Mouse (Mus musculus) midbrain, embryonic 16.5 days (tissue): Measurements from ENCODE around the gene Bcas1. TPM values are rescaled to one million over a fixed set of nuclear protein-coding genes. Genes with fewer than 3 reads are reported as not detected.

Experiments
- ATAC-seq: fragments of 200-750 bp; cut with Nextera tagmentation; 2 replicates; pipeline ENCODE4 v1.8.0; 2017; ENCODE audit warnings: moderate TSS enrichment
- H3K27ac ChIP-seq: fragments of 300-500 bp; sonication (generic); 2 replicates; pipeline ENCODE4 v1.5.1; 2014; ENCODE audit warnings: mild to moderate bottlenecking, low read length, mixed read lengths
- H3K27me3 ChIP-seq: fragments of 300-500 bp; sonication (generic); 2 replicates; pipeline ENCODE4 v1.6.1; 2014; ENCODE audit warnings: low read depth, low read length, mixed read lengths; ENCODE audit not compliant: control insufficient read depth, insufficient read depth
- H3K36me3 ChIP-seq: fragments of 300-500 bp; sonication (generic); 2 replicates; pipeline ENCODE4 v1.6.1; 2014; ENCODE audit warnings: mild to moderate bottlenecking, low read length, moderate library complexity, mixed read lengths; ENCODE audit not compliant: control insufficient read depth, insufficient read depth
- H3K4me1 ChIP-seq: fragments of 300-500 bp; sonication (generic); 2 replicates; pipeline ENCODE4 v1.6.1; 2014; ENCODE audit warnings: mild to moderate bottlenecking, low read length, mixed read lengths; ENCODE audit not compliant: control insufficient read depth, insufficient read depth
- H3K4me2 ChIP-seq: fragments of 300-500 bp; sonication (generic); 2 replicates; pipeline ENCODE4 v1.6.1; 2014; ENCODE audit warnings: mild to moderate bottlenecking, low read length, mixed read lengths
- H3K4me3 ChIP-seq: fragments of 300-500 bp; sonication (generic); 2 replicates; pipeline ENCODE4 v1.5.1; 2014; ENCODE audit warnings: low read depth, mild to moderate bottlenecking, low read length, moderate library complexity, mixed read lengths
- H3K9ac ChIP-seq: fragments of 300-500 bp; sonication (generic); 2 replicates; pipeline ENCODE4 v1.6.1; 2014; ENCODE audit warnings: low read depth, low read length, mixed read lengths
- H3K9me3 ChIP-seq: fragments of 300-500 bp; sonication (generic); replicated peaks from 2 replicates; pipeline ENCODE4 v1.6.1; 2014; ENCODE audit warnings: mild to moderate bottlenecking, low read length, mixed read lengths; ENCODE audit not compliant: control insufficient read depth, poor library complexity, severe bottlenecking
- WGBS: fragments of 180-500 bp; shearing (Covaris S2); extraction: QIAGEN DNeasy Blood & Tissue Kit; methylation state at CpG from one replicate; pipeline ENCODE4 v1.1.7; 2014; 5-methylcytosine and 5-hydroxymethylcytosine counted together
- polyA plus RNA-seq: library from polyadenylated mRNA; unstranded; fragments of >200 nt; fragmentation: Nextera tagmentation; extraction: Ambion mirVana; gene quantifications from 2 replicates; pipeline ENCODE4 v1.2.1, GENCODE M21; 2015

The Bcas1 gene
- polyA plus RNA-seq, 1 experiment from 2014 or later = 7.2 TPM

DNA sequence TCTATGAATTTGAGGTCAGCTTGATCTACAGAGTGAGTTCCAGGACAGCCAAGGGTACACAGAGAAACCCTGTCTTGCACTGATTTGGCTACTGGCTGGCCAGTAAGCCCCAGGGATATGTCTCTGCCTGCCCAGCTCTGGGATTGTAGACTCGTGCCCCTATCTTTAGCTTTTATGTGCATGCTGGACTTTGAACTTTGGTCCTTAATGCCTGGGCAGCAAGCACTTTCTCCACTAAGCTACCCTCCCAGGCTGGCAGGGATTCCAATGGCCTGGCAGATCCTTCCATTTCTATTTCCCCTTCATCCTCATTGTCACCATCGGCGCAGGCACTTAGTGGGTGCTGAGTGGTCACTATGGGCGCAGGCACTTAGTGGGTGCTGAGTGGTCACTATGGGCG is 92.5 kb downstream of the Bcas1 start:
- Histone ChIP-seq H3K27ac (no peak overlapping the region), H3K4me1 (no peaks in the 10 kb centered on the region), H3K4me3 (no peak overlapping the region), H3K9me3 (no peaks in the 10 kb centered on the region), H3K9ac (no peak overlapping the region), H3K27me3 (no peaks in the 10 kb centered on the region), H3K36me3 (no peaks in the 10 kb centered on the region), H3K4me2 (no peak overlapping the region)
- WGBS = 96% methylated on average over 5 of the region's 5 CpGs
- no peak for ATAC-seq

GRCm38 (mm10) chr2:170331870-170332269 is 95.8 kb downstream of the Bcas1 start:
- no peak for ATAC-seq
- Histone ChIP-seq H3K27me3 (no peaks in the 10 kb centered on the region), H3K4me2 (no peak overlapping the region), H3K4me3 (no peak overlapping the region), H3K36me3 (no peaks in the 10 kb centered on the region), H3K27ac (no peak overlapping the region), H3K9ac (no peak overlapping the region), H3K9me3 (no peaks in the 10 kb centered on the region), H3K4me1 (no peaks in the 10 kb centered on the region)
- 61% methylated on average over 2 of the region's 2 CpGs for WGBS

- H3K36me3 ChIP-seq = no peaks in the 10 kb centered on the region
- H3K4me1 ChIP-seq = no peaks in the 10 kb centered on the region
- H3K27me3 ChIP-seq = no peaks in the 10 kb centered on the region
- ATAC-seq = no peak
- no peak overlapping the region for H3K9ac ChIP-seq
- no peak overlapping the region for H3K4me2 ChIP-seq
- H3K27ac ChIP-seq = no peak overlapping the region
- 88% methylated on average over 8 of the region's 8 CpGs for WGBS
- H3K4me3 ChIP-seq = no peak overlapping the region
- no peaks in the 10 kb centered on the region for H3K9me3 ChIP-seq
These were observed 97.2 kb downstream of the Bcas1 start for GRCm38 (mm10) chr2:170330466-170330865.

DNA sequence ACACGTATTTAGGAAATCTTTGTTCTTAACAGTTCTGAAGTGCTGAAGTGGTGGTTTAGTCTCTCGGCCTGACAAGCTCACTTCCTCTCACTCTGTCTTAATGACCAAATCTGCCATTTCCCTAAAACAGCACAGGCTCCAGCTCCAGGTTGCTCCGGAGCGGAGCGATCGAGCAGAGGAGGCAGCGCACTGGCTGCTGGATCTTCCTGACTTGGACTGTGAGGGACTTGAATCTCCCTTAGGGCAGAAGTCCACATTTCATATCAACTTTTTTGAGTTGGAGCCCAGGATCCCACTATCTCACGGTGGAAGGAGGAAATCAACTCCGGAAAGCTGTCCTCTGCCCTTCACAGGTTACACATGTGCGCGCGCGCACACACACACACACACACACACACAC is 97.7 kb downstream of the Bcas1 start:
- Histone ChIP-seq H3K27ac (no peak overlapping the region), H3K36me3 (no peaks in the 10 kb centered on the region), H3K9ac (no peak overlapping the region), H3K27me3 (no peaks in the 10 kb centered on the region), H3K4me3 (no peak overlapping the region), H3K4me2 (no peak overlapping the region), H3K4me1 (no peaks in the 10 kb centered on the region), H3K9me3 (no peaks in the 10 kb centered on the region)
- 92% methylated on average over 13 of the region's 13 CpGs for WGBS
- no peak for ATAC-seq

- Histone ChIP-seq H3K27ac (no peak overlapping the region), H3K9ac (peak overlapping the region; percentile 69), H3K4me3 (peak overlapping the region; percentile 39), H3K36me3 (no peaks in the 10 kb centered on the region), H3K4me2 (peak overlapping the region; percentile 77), H3K9me3 (no peaks in the 10 kb centered on the region), H3K4me1 (peaks cover 13% of the 10 kb centered on the region), H3K27me3 (no peaks in the 10 kb centered on the region; the same call in 1 of the 2 replicates)
- WGBS = 3% methylated on average over 19 of the region's 19 CpGs
- ATAC-seq = peak; percentile 80
These were observed 103.7 kb downstream of the Bcas1 start for GRCm38 (mm10) chr2:170323925-170324347.

- Histone ChIP-seq H3K4me3 (no peak overlapping the region), H3K27ac (no peak overlapping the region), H3K27me3 (no peaks in the 10 kb centered on the region; the same call in 1 of the 2 replicates), H3K9me3 (no peaks in the 10 kb centered on the region), H3K9ac (no peak overlapping the region), H3K4me1 (peaks cover 15% of the 10 kb centered on the region), H3K4me2 (no peak overlapping the region), H3K36me3 (no peaks in the 10 kb centered on the region)
- no peak for ATAC-seq
- WGBS = 53% methylated on average over 3 of the region's 3 CpGs
These were observed 105.6 kb downstream of the Bcas1 start for GRCm38 (mm10) chr2:170322013-170322414.

GRCm38 (mm10) chr2:170321579-170321978 is 106.1 kb downstream of the Bcas1 start:
- Histone ChIP-seq H3K36me3 (no peaks in the 10 kb centered on the region), H3K9me3 (no peaks in the 10 kb centered on the region), H3K9ac (no peak overlapping the region), H3K27me3 (no peaks in the 10 kb centered on the region; the same call in 1 of the 2 replicates), H3K4me2 (no peak overlapping the region), H3K27ac (no peak overlapping the region), H3K4me3 (no peak overlapping the region), H3K4me1 (peaks cover 15% of the 10 kb centered on the region)
- no peak for ATAC-seq
- 70% methylated on average over 5 of the region's 5 CpGs for WGBS

DNA sequence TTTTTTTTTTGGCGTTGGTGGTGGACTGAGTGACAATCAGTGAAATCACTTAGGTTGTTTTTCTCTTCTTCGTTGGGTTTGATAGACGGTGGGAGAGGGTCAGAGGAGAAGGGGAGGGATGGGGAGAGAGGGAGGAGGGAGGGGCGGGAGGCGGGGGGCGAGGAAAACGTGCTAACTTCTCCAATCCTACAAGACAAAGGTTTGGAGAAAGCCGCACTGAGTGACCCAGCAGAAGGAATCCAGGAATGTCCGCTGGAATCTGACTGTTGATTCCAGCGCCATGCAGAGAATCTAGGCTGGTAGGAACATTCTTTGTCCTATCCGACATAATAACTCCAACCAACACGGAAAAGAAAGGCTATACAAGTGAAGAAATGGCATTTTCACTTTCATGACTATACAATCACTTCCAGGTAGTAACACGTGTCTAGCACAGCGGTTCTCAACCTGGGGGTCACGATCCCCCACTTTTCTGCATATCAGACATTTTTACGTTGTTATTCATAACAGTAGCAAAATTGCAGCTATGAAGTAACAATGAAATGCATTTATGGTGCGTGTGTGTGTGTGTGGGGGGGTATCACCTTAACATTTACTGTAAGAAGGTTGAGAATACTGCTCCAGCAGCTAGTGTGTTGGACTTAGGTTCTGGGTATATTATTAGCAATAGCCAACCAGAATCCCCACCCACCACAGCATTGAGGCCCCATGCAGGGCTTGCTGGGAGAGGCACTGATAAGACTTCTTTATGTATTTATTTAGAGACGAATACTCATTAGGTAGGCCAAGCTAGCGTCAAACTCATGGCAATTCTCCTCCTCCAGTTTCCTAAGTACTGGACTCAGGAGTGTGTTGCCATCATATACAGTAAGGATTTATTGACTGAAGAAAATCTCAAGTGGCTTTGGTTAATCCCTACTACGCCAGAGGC is 107.8 kb downstream of the Bcas1 start:
- whole genome bisulfite sequencing = 21% methylated on average over 18 of the region's 20 CpGs
- peak overlapping the region; percentile 68 for H3K9ac ChIP-seq
- no peaks in the 10 kb centered on the region for H3K36me3 ChIP-seq
- peak overlapping the region; percentile 44 for H3K4me3 ChIP-seq
- H3K27ac ChIP-seq = peak overlapping the region; percentile 75
- no peak for ATAC-seq
- H3K9me3 ChIP-seq = no peaks in the 10 kb centered on the region
- H3K4me2 ChIP-seq = peak overlapping the region; percentile 84
- no peaks in the 10 kb centered on the region; the same call in 1 of the 2 replicates for H3K27me3 ChIP-seq
- H3K4me1 ChIP-seq = peaks cover 15% of the 10 kb centered on the region
